Mouse (Mus musculus): Measurements from ENCODE around the gene D630045J12Rik.

DNA sequence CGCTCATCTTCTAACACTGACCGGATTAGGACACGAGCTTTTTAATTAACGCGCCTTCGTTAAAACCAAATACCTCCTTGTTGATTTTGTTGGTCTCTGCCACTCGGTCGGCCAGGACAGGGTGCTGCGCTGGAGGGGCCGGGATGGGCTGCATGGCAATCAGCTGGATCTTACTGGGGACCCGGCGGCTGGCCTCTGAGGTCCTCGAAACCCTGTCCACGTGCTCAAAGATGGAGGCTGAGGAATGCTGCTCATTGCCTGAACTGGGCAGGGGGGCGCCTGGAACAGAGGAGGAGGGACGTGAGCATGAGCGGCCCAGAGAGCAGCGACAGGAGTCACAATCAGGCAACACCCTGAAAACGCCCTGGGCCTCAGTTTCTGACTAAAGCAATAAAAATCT lies 104.3 kb downstream of the D630045J12Rik start:
- TF ChIP-seq CTCF (IDR thresholded peaks at IDR 0.05; ENCODE audit: low read depth): no peak
- TF ChIP-seq EP300 (IDR thresholded peaks at IDR 0.05; ENCODE audit: low read depth): no peak
